Mouse (Mus musculus) myocyte (in vitro differentiated cells): ENCODE data around the gene Sh3d21.

Experiments used
- MYOD1 ChIP-seq, 3 experiments: IDR thresholded peaks; one replicate each; pipeline ENCODE4 v1.6.1; 2011; ENCODE audit warnings: control low read depth in 2 of 3, low read depth in 2 of 3, mild to moderate bottlenecking in 2 of 3, moderate library complexity in 1 of 3; ENCODE audit not compliant: insufficient read length in 2 of 3, control insufficient read depth in 1 of 3
- POLR2A ChIP-seq: IDR thresholded peaks from one replicate; pipeline ENCODE4 v1.6.1; 2011; ENCODE audit warnings: low read depth, mild to moderate bottlenecking, control low read depth, moderate library complexity; ENCODE audit not compliant: insufficient read length
- TCF12 ChIP-seq: IDR thresholded peaks from one replicate; pipeline ENCODE4 v1.6.1; 2011; ENCODE audit warnings: mild to moderate bottlenecking, control low read depth; ENCODE audit not compliant: poor library complexity, insufficient read depth, severe bottlenecking
- USF1 ChIP-seq: IDR thresholded peaks from one replicate; pipeline ENCODE4 v1.6.1; 2011; ENCODE audit warnings: low read depth, mild to moderate bottlenecking, control low read depth, moderate library complexity

DNA sequence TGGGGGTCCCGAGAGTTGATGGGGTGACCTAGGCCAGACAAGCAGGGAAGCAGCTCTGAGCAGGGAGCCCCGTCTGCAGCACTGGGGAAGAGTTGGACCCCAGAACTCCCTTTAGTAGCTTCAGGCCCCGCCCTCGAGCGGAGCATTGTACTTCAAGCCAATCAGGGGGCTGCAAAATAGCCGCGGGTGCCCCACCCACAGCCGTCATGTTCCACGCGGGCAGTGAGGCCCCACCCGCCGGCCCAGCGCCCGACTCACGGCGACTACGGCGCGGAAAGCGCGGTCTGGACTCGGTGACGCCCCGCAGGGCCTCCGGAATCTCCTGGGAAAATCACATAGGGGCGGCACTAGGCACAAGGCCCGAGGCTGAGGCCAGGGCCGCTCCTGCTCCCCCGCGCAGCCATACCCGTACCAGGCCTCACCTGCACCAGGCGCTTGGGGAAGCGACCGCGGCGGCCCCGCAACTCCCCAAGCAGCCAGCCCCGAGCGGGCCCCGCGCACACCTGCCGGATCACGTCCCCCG, 686 bp downstream of the Sh3d21 start:
- no peak for TF ChIP-seq POLR2A
- no peak for TF ChIP-seq MYOD1 (IDR thresholded peaks at IDR 0.05; ENCODE audit: control insufficient read depth in 1 of 3, insufficient read length in 2 of 3, low read depth in 2 of 3)
- TF ChIP-seq TCF12: no peak
- TF ChIP-seq USF1: no peak
